Mouse (Mus musculus): ENCODE results near the gene Adk. TPM values are rescaled to one million over a fixed set of nuclear protein-coding genes. Genes with fewer than 3 reads are reported as not detected.
"Not testable (repeated sequence)": the region's sequence is repeated elsewhere in the genome, so short reads cannot be mapped to it uniquely, and the experiment has no call there.

Gene Adk
- total RNA-seq, 2 experiments from 2014 or later: 59.5 to 61.9 TPM

DNA sequence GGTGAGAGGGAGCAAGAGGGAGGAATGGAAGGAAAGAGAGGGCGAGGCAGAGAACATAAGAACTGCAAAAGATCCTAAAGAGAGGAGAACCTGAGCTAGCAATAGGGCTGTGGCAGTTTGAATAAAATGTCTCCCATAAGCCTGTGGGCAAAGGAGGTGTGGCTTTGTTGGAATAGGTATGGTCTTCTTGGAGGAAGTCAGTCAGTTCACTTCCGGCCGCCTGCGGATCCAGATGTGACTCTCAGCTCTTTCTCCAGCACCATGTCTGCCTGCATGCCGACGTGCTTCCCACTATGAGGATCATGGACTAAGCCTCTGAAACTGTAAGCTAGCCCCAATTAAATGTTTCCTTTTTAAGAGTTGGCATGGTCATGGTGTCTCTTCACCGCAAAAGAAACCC is 428.9 kb downstream of the Adk start, which contains the start of gene Kat6b:
Gene Kat6b (plus strand): TSS at position 204 of the 400 bp plus-strand sequence.
- intact Hi-C loops (cut with DNase I): no loop called here
- DNase-seq (ENCODE audit: extremely low spot score in 1 of 2, low spot score in 2 of 2): no peak

DNA sequence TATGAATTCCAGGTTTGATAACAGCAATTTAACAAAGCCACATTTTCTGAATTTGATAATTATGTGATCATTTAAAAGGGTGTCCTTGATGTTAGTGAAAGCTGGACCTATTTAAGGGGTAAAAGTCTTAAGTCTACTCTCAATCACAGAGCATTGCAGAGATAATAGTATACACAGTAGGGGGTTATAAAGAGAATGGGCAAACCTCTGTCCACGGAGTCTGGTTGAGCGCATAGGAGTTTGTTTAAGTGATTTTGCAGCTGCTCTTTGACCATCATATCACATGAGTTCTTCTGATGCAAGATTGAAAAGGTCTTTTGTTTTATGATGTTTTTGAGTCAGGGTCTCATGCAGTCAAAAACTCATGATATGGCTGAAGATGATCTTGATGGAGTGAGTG is 431.8 kb downstream of the Adk start:
- intact Hi-C loops (cut with DNase I): no loop called here
- DNase-seq (ENCODE audit: extremely low spot score in 1 of 2, low spot score in 2 of 2): no peak

DNA sequence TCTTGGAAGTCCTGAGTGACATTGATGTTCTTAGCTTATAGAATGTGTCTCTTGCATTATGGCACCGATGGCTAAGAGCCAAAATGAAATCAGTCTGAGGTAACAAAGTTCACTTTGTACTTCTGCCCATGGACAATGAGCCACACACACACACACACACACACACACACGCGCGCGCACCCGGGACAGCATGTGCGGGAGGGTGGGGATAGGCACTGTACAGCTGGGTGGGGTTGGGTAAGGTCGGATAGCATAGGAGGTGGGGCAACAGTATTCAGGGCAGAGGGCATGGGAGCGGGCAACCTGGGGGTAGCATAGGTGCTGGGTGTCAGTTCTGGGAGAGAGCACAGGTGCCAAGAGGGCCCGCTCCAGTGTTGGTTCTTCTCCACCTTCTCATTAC is 432.3 kb downstream of the Adk start:
- intact Hi-C loops (cut with DNase I): no loop called here
- DNase-seq (ENCODE audit: extremely low spot score in 1 of 2, low spot score in 2 of 2): no peak

DNA sequence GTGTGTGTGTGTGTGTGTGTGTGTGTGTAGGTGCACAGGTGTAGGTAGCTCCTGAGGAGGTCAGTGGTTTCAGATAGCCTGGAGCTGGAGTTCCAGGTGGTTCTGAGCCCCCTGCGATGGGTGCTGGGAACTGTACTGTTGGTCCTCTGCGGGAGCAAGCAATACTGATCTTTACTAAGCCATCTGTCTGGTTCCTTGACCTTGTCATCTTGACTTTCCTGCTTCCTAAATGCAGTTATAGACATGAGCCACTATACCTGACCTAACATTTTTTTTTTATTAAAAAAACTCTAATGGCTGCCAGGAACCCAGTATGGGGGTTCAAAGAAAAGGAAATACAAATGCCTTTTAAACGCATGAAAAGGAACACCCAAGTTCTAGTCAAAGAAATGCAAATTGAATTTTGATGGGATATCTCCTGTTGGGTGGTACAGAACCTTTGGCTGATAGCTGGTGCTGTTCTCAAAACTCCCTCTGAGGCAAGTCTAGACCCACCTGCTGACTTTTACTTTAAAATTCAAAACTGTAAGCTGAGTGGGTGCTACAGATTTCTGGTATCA is 433.7 kb downstream of the Adk start:
- DNase-seq (ENCODE audit: extremely low spot score in 1 of 2, low spot score in 2 of 2): no peak
- intact Hi-C loops (cut with DNase I): no loop called here

DNA sequence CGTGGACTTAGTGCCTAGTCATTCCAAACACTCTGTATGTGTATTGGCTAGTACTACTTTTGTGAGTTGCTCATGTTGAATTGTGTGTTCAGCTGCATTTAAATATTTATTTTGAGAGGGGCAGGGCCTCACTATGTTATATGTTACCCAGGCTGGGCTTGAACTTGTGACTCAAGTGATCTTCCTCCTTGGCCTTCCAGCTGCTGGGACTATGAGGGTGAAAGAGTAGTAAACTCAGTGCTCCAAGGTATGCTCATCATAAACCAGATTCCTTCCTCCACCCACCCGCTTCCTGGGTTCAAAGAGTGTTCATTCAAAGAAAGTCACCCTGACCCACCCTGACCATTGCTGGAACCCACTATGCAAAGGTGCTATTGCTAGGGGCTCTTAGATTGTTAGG is 434.8 kb downstream of the Adk start:
- intact Hi-C loops (cut with DNase I); DNase-seq (ENCODE audit: extremely low spot score in 1 of 2, low spot score in 2 of 2): not testable (repeated sequence)

DNA sequence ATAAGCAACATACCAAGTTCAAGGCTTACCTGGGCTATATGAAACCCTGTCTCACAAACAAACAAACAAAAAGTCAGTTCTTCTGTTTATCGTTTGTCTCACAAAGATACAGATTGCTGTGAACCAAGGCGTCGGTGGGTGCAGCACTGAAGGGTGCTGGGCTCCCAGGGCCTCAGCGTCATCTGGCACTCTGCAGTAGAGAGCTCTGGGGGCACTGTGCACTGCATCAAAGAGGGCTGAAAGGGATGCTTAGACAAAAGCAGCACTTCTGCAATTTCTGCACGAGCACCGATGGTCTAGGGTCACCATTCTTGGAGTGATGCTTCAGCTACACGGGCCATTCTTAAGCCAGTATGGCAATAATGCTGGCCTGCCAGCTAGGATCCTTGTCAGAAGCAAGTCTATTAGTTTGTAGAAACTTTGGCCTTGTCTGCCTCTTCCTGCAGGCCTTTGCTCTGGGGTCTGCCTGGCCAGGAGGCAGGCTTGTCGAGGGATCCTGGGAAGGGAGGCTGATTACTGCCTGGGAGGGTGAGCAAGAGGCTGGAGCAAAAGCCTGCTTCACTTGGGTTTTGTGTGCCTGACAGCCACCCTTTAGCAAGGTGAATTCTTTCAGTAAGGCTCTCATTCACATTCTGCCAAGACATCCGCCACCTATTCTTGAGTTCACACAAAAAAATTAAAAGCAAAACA is 436.2 kb downstream of the Adk start:
- intact Hi-C loops (cut with DNase I); DNase-seq (ENCODE audit: extremely low spot score in 1 of 2, low spot score in 2 of 2): not testable (repeated sequence)

DNA sequence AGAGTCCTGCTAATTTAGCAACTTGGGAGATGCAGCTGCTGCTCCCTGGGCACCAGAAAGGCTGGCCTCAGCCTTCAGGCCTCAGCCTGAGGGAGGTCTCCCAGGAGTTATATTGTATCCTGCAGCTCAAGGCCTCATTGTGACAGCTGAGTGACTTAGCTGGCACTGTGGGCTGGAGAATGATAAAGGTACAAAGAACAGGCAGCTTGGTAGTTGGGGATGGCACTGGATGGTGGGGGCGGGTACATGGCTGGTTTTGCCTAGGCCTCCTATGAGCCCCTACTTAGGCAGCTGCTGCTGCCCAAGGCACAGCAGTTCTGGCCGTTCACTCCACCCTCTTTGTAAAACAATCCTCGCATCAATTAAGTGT is 436.7 kb downstream of the Adk start:
- intact Hi-C loops (cut with DNase I): no loop called here
- no peak for DNase-seq (ENCODE audit: extremely low spot score in 1 of 2, low spot score in 2 of 2)

DNA sequence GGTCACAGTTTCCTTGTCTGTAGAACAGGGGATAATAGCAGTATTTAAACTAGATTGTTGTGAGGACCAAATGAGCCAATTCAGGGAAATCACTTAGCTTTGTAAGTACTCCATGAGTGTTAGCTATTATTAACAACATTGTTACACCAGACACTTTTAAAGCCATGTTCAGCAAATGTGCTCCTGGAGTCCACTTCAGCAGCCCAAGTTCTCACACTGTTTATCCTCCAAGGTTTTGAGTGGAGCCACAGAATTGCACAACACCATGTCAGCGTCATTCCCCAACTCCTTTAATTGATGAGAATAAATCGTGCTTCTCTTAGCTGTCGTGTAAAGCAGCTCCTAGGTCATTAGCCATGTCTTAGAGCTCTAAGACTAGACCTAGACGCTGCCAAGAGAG is 437.8 kb downstream of the Adk start:
- no peak for DNase-seq (ENCODE audit: extremely low spot score in 1 of 2, low spot score in 2 of 2)
- intact Hi-C loops (cut with DNase I): loop anchor here (10.0 kb wide), 1 partner anchor 355 kb away; no protein-coding TSS in a partner anchor

Other genes with a start within 250 kb of the Adk start
- 1 to 10 TPM; 3.4 to 4.2 TPM for gene Plau, start 215.9 kb upstream of the Adk start, total RNA-seq (2021)
- gene Vcl, start 123.2 kb upstream of the Adk start, total RNA-seq (2021): 10 to 100 TPM; 22.2 to 25.8 TPM
- gene Ap3m1, start 66 bp upstream of the Adk start, total RNA-seq (2021): 10 to 100 TPM; 79.9 to 87.7 TPM